In the genomic region with DNA sequence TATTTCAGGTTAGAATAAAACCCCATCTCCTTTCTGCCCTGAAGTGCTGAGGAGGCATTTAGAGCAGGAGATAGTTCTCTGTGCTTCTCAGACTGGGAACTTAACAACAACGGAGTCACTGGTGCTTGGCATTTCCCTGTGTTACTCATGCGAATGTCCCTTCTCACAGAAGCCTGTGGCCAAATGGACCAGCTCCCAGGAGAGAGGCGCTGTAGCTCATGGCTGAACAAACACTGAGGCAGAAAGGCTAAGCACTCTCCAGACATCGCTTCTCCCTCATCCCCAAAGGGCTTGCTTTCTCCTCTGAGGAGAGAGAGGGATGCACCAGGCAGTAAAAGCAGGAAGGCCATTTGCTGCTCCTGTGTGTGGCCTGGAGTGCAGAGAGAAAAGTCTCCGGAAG, we compare ENCODE assay signal across 8 mouse cellular contexts.
A peak's percentile ranks its signal among the peaks of the same experiment; 100 is the strongest.
DNase-seq lines count a peak whose midpoint lies in the region; ATAC-seq and TF ChIP-seq lines count a peak whose summit lies in the region.

No protein-coding gene starts in this region.

- H3K4me3 ChIP-seq in lung, embryonic 14.5 days (ENCODE audit: low read depth, low read length) = no peak overlapping the region
- 0 out of 2 replicates have a peak overlapping the region, but pooled peaks have one; percentile 11 for H3K4me3 ChIP-seq in kidney, embryonic 16.5 days (ENCODE audit: low read length)
- no peak overlapping the region for H3K4me3 ChIP-seq in midbrain, embryonic 13.5 days (replicated peaks)

- H3K4me1 ChIP-seq in lung, embryonic 14.5 days (ENCODE audit: insufficient read depth) = 0 out of 2 replicates have a peak, but pooled peaks cover 9% of the 10 kb centered on the region
- H3K4me1 ChIP-seq in kidney, embryonic 16.5 days (ENCODE audit: insufficient read depth, low read length) = peaks cover 38% of the 10 kb centered on the region
- H3K4me1 ChIP-seq in midbrain, embryonic 13.5 days (replicated peaks) = peaks cover 48% of the 10 kb centered on the region

- no peak overlapping the region; the same call in 1 of the 2 replicates for H3K27ac ChIP-seq in lung, embryonic 14.5 days (ENCODE audit: low read depth)
- peak overlapping the region; percentile 27 for H3K27ac ChIP-seq in kidney, embryonic 16.5 days (ENCODE audit: low read length)
- 0 out of 2 replicates have a peak overlapping the region, but pooled peaks have one; percentile 2 for H3K27ac ChIP-seq in midbrain, embryonic 13.5 days

- H3K4me2 ChIP-seq in lung, embryonic 14.5 days = peak overlapping the region; percentile 36
- peak overlapping the region; percentile 42 for H3K4me2 ChIP-seq in kidney, embryonic 16.5 days (replicated peaks; ENCODE audit: low read depth, low read length)
- H3K4me2 ChIP-seq in midbrain, embryonic 13.5 days (replicated peaks) = peak overlapping the region; percentile 37

- DNase-seq in lung, embryonic 14.5 days = peak; percentile 48
- DNase-seq in lung, postnatal 4 days = no peak
- DNase-seq in embryo, embryonic 10 days (ENCODE audit: low spot score) = peak; percentile 63
- DNase-seq in heart, adult 8-10 months (ENCODE audit: low spot score) = peak; percentile 58
- DNase-seq in thymus, postnatal 10 days (ENCODE audit: low spot score in 2 of 2) = no peak
- DNase-seq in frontal cortex, adult 2 months (ENCODE audit: extremely low spot score in 1 of 2, low spot score in 1 of 2) = no peak

- ATAC-seq in lung, embryonic 14.5 days (ENCODE audit: insufficient read depth) = peak; percentile 38; the same call in 1 of the 2 replicates
- peak; percentile 81 for ATAC-seq in kidney, embryonic 16.5 days (ENCODE audit: low FRiP score, low TSS enrichment)
- ATAC-seq in midbrain, embryonic 13.5 days = peak; percentile 46

- H3K36me3 ChIP-seq in lung, embryonic 14.5 days (ENCODE audit: insufficient read depth) = no peaks in the 10 kb centered on the region
- no peaks in the 10 kb centered on the region for H3K36me3 ChIP-seq in kidney, embryonic 16.5 days (ENCODE audit: insufficient read depth, low read length)
- H3K36me3 ChIP-seq in midbrain, embryonic 13.5 days = no peaks in the 10 kb centered on the region

- H3K9me3 ChIP-seq in lung, embryonic 14.5 days (ENCODE audit: low read depth, low read length) = no peaks in the 10 kb centered on the region
- H3K9me3 ChIP-seq in kidney, embryonic 16.5 days (ENCODE audit: low read length) = 0 out of 2 replicates have a peak, but pooled peaks cover 3% of the 10 kb centered on the region
- H3K9me3 ChIP-seq in midbrain, embryonic 13.5 days = no peaks in the 10 kb centered on the region

- H3K27me3 ChIP-seq in lung, embryonic 14.5 days (ENCODE audit: insufficient read depth, low read length) = no peaks in the 10 kb centered on the region
- H3K27me3 ChIP-seq in kidney, embryonic 16.5 days (ENCODE audit: insufficient read depth, low read length) = no peaks in the 10 kb centered on the region
- no peaks in the 10 kb centered on the region for H3K27me3 ChIP-seq in midbrain, embryonic 13.5 days

- H3K9ac ChIP-seq in lung, embryonic 14.5 days = no peak overlapping the region
- H3K9ac ChIP-seq in kidney, embryonic 16.5 days (replicated peaks; ENCODE audit: low read length) = 0 out of 2 replicates have a peak overlapping the region, but pooled peaks have one; percentile 2
- H3K9ac ChIP-seq in midbrain, embryonic 13.5 days (replicated peaks) = no peak overlapping the region

- TF ChIP-seq CTCF in lung, embryonic 14.5 days (IDR thresholded peaks at IDR 0.05; ENCODE audit: low read depth) = no peak

- WGBS in lung, embryonic 14.5 days = 10% methylated on average over 5 of the region's 5 CpGs
- 2% methylated on average over 5 of the region's 5 CpGs for WGBS in kidney, embryonic 16.5 days
- 5% methylated on average over 5 of the region's 5 CpGs for WGBS in midbrain, embryonic 13.5 days

Comparison
In these comparisons a context has a peak if more than half of its experiments do, and no peak if none do; other contexts are left out.
1. DNase-seq: peak in lung, embryonic 14.5 days (single experiment), embryo, embryonic 10 days (single experiment) and heart, adult 8-10 months (single experiment); none in lung, postnatal 4 days (0 of 2), thymus, postnatal 10 days (0 of 2) and frontal cortex, adult 2 months (0 of 2).
2. Peak in every context shown above with its lines, with median percentiles within 50 percentile points of each other: ATAC-seq and H3K4me2 ChIP-seq.